Mouse (Mus musculus) testis, adult 2 months (tissue): ENCODE results near the gene Ripk3.
A peak's percentile ranks its signal among the peaks of the same experiment; 100 is the strongest.

Experiments
- CTCF ChIP-seq: fragments of 200-500 bp; IDR thresholded peaks from 2 replicates; pipeline ENCODE4 v1.5.1; 2012; ENCODE audit warnings: low read depth, mild to moderate bottlenecking, inconsistent platforms, low read length, moderate library complexity; ENCODE audit not compliant: control insufficient read depth, insufficient read depth, insufficient replicate concordance
- POLR2A ChIP-seq: fragments of 200-500 bp; IDR thresholded peaks from 2 replicates; pipeline ENCODE4 v1.6.1; 2012; ENCODE audit warnings: low read depth, mild to moderate bottlenecking, inconsistent platforms, low read length, moderate library complexity; ENCODE audit not compliant: control insufficient read depth

DNA sequence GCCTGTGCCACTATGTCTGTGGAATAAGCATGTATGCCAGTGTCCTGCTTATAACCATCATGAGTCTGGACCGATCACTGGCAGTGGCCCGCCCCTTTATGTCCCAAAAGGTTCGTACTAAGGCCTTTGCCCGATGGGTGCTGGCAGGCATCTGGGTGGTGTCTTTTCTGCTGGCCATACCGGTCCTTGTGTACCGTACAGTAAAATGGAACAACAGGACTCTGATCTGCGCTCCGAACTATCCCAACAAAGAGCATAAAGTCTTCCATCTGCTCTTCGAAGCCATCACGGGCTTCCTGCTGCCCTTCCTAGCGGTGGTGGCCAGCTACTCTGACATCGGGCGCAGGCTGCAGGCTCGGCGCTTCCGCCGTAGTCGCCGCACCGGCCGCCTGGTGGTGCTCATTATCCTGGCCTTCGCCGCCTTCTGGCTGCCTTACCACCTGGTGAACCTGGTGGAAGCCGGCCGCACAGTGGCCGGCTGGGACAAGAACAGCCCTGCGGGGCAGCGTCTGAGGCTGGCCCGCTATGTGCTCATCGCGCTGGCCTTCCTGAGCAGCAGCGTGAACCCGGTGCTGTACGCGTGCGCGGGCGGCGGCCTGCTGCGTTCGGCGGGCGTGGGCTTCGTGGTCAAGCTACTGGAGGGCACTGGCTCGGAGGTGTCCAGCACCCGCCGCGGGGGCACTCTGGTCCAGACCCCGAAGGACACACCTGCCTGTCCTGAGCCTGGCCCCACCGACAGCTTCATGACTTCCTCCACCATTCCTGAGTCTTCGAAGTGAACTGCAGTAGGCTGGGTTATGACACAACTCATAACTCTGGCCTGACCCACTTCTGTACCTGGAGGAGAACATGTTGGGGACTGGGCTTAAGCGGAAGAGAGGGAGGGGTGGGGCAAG, 20.9 kb downstream of the Ripk3 start:
- 0 out of 2 replicates have a peak, but pooled peaks have one; percentile 24 for TF ChIP-seq CTCF
- no peak for TF ChIP-seq POLR2A
